Mouse (Mus musculus) cortical plate, adult 2 months (tissue): ENCODE measurements around the gene Cybrd1.

Experiments used
- CTCF ChIP-seq: fragments of 200-500 bp; IDR thresholded peaks from 2 replicates; pipeline ENCODE4 v1.5.1; 2011; ENCODE audit warnings: mild to moderate bottlenecking, control low read depth, low read length; ENCODE audit not compliant: insufficient read depth; ENCODE audit errors: extremely low read depth
- POLR2A ChIP-seq: fragments of 200-500 bp; IDR thresholded peaks from 2 replicates; pipeline ENCODE4 v1.6.1; 2011; ENCODE audit warnings: mild to moderate bottlenecking, low read length, control low read depth; ENCODE audit not compliant: insufficient read depth; ENCODE audit errors: extremely low read depth

DNA sequence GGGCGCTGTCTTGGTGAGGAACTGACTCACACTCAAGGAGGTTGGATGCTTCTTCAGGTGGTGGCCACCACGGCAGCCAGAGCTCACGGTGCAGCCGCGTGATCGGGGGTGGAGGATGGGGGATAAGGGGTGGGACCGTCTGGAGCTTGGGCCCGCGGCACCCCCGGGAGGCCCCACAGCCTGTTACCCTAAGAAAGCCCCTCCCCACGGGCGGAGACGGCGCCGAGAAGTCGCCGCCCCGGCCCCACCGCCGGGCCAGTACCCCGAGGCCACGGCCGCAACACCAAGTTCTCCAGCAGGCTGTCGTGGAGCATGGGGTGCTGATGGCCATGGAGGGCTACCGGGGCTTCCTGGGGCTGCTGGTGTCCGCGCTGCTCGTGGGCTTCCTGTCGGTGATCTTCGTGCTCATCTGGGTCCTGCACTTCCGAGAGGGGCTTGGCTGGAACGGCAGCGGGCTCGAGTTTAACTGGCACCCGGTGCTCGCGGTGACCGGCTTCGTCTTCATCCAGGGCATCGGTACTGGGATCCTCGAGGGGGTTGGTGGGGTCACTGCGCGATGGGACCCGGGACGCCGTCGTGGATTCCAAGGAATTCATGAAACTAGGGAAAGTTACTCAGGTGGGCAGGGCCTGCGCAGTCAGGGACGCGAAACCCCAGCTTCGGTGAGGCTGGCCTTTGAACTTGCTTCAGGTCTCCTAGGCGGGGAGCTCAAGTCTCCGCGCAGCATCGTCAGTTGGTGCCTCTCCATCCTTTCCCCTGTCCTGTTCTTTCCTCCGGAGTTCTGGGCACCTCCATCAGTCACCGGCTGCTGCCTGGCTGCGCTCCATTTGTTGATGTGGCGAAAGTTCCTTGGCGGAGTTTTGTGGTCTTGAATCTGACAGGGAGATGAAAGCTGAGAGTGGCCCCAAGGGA lies at the start of gene Cybrd1:
- TF ChIP-seq CTCF (no peak), POLR2A (no peak)
